Mouse (Mus musculus): ENCODE measurements around the gene Marveld1.

DNA sequence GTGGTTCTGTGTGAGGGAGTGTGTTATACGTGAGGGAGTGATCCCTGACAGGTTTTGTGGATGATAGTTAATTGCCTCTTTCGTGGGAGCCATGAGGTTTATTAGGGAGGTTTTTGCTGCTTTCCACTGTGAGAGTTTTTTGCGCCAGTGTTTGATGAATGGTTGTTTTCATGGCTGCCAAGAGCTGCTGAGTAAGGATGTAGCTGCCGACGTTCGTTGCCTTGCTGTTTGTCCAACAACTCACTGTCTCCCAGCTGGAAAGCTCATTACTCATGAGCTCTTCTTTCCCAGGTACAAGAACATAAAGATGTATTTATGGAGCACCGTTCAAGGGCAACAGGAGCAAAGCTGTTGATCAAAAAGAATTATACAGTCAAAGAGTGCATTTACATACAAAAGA lies 17.0 kb downstream of the Marveld1 start:
- TF ChIP-seq CTCF (IDR thresholded peaks at IDR 0.05; ENCODE audit: low read depth, low read length) (no peak), GATA1 (IDR thresholded peaks at IDR 0.05; ENCODE audit: borderline replicate concordance, low read length) (no peak), TAL1 (conservative IDR thresholded peaks at IDR 0.05; ENCODE audit: low read depth, low read length) (no peak)

All from G1E (cell line).